Mouse (Mus musculus) stomach, embryonic 15.5 days (tissue): ENCODE measurements at regions not wholly inside any gene's neighbourhood (a gene's known extent, or its start where the extent isn't known, plus 50 kb on each side); places are given as distances from the start of the nearest gene placed in this dataset.
A peak's percentile ranks its signal among the peaks of the same experiment; 100 is the strongest.

Source experiments
- ATAC-seq: fragments of 200-750 bp; cut with Nextera tagmentation; 2 replicates; pipeline ENCODE4 v1.8.0; 2017; ENCODE audit warnings: low read depth, moderate number of reproducible peaks, moderate TSS enrichment; ENCODE audit not compliant: insufficient read depth, low FRiP score
- H3K27ac ChIP-seq: fragments of 300-500 bp; sonication (generic); 2 replicates; pipeline ENCODE4 v1.5.1; 2015; ENCODE audit warnings: mild to moderate bottlenecking, inconsistent platforms
- H3K27me3 ChIP-seq: fragments of 300-500 bp; sonication (generic); replicated peaks from 2 replicates; pipeline ENCODE4 v1.6.1; 2015; ENCODE audit warnings: inconsistent platforms
- H3K36me3 ChIP-seq: fragments of 300-500 bp; sonication (generic); 2 replicates; pipeline ENCODE4 v1.6.1; 2015; ENCODE audit warnings: inconsistent platforms
- H3K4me1 ChIP-seq: fragments of 300-500 bp; sonication (generic); 2 replicates; pipeline ENCODE4 v1.6.1; 2015; ENCODE audit warnings: inconsistent platforms
- H3K4me2 ChIP-seq: fragments of 300-500 bp; sonication (generic); 2 replicates; pipeline ENCODE4 v1.6.1; 2015; ENCODE audit warnings: mild to moderate bottlenecking, inconsistent platforms
- H3K4me3 ChIP-seq: fragments of 300-500 bp; sonication (generic); replicated peaks from 2 replicates; pipeline ENCODE4 v1.5.1; 2015; ENCODE audit warnings: inconsistent platforms
- H3K9ac ChIP-seq: fragments of 300-500 bp; sonication (generic); 2 replicates; pipeline ENCODE4 v1.6.1; 2015; ENCODE audit warnings: inconsistent platforms
- H3K9me3 ChIP-seq: fragments of 300-500 bp; sonication (generic); 2 replicates; pipeline ENCODE4 v1.6.1; 2016; ENCODE audit warnings: inconsistent platforms
- WGBS: fragments of 180-500 bp; shearing (Covaris S2); methylation state at CpG from one replicate; pipeline ENCODE4 v1.1.7; 2015; 5-methylcytosine and 5-hydroxymethylcytosine counted together

DNA sequence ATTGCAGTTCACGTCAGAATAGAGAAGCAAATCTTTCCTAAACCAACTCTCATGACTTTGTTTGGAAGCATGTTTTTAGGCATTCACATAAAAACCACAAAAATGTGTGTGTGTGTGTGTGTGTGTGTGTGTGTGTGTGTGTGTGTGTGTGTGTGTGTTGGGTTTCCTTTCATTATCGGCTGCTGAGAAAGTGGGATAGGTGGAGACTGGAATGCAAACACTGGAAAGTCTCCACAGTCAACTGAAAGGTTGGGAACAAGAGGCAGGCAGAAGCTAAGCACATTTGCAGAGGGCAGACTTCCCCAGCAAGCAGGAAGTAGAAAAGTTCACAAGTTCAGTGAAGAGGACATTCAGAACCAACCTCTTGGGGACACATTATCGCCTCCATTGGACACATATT, 176.5 kb downstream of the Tmsb4x start:
- ATAC-seq = no peak; the same call in 1 of the 2 replicates
- Histone ChIP-seq H3K9ac (no peak overlapping the region), H3K27ac (peak overlapping the region; percentile 44; the same call in 1 of the 2 replicates)

DNA sequence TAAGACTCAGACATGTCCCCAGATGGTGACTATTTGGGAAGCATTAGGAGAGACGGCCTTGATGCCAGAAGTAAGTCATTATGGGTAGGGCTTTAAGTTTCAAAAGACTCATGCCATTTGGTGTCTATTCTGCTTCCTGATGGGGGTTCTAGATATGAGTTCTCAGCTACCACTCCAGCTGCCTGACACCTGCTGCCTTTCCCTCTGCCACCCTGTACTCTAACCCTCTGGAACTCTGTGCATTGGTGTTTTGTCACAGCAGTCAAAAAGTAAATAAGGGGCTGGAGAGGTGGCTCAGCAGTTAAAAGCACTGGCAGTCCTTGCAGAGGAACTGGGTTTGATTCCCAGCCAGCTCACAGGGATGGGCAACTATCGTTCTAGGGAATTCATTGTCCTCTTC, 177.6 kb downstream of the Tmsb4x start:
- Histone ChIP-seq H3K9me3 (no peaks in the 10 kb centered on the region), H3K4me3 (no peak overlapping the region), H3K27me3 (no peaks in the 10 kb centered on the region), H3K36me3 (no peaks in the 10 kb centered on the region), H3K4me2 (no peak overlapping the region), H3K9ac (no peak overlapping the region), H3K4me1 (no peaks in the 10 kb centered on the region), H3K27ac (no peak overlapping the region)
- 82% methylated on average over 2 of the region's 2 CpGs for WGBS
- ATAC-seq = no peak

More for the DNA sequence above, 176.5 kb downstream of the Tmsb4x start:
- H3K4me2 ChIP-seq = no peak overlapping the region
- no peak overlapping the region for H3K4me3 ChIP-seq
- 45% methylated on average over 3 of the region's 3 CpGs for WGBS
- H3K36me3 ChIP-seq = no peaks in the 10 kb centered on the region
- H3K27me3 ChIP-seq = no peaks in the 10 kb centered on the region
- no peaks in the 10 kb centered on the region for H3K9me3 ChIP-seq
- H3K4me1 ChIP-seq = no peaks in the 10 kb centered on the region

DNA sequence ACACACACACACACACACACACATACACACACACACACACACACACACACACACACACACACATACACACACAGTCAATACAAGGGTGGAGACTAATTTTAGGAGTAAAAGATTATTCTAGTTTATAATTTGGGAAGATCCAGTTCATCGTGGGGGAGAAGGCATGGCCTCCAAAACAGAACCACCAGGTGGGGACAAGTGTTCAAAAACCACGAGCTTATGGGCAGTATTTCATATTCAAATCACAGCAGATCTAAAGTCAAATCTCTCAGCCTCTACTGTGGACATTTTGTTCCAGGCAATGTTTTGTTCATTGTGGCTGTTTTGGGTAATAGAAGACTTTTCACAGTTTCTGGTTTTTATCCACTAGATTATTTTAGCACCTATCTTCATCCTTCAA, 193.5 kb downstream of the Tmsb4x start:
- Histone ChIP-seq H3K4me3 (no peak overlapping the region), H3K36me3 (no peaks in the 10 kb centered on the region), H3K4me2 (no peak overlapping the region), H3K27ac (no peak overlapping the region), H3K4me1 (no peaks in the 10 kb centered on the region), H3K9me3 (no peaks in the 10 kb centered on the region), H3K9ac (no peak overlapping the region), H3K27me3 (0 out of 2 replicates have a peak, but pooled peaks cover 3% of the 10 kb centered on the region)
- WGBS = 60% methylated on average over 2 of the region's 2 CpGs
- no peak for ATAC-seq

DNA sequence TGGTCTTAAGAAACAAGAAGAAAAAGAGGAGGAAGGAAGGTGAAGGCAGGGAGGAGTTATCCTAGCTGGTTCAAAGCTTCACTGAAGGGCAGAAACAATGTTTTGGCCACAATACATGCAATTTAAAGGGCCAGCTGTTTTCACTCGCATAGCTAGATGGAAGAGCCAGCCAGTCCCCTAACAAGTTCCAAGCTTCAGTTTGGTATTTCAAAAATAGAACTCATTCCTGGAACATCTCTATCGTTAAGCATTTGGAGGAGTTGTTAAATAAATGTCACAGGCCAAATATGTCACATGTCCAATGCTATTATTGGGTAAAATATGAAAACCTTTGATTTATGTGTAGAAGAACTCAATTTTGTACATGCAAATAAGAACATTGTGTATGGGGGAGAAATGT, 194.8 kb downstream of the Tmsb4x start:
- no peak overlapping the region for H3K4me3 ChIP-seq
- no peaks in the 10 kb centered on the region for H3K27me3 ChIP-seq
- ATAC-seq = no peak
- H3K27ac ChIP-seq = no peak overlapping the region
- WGBS = 52% methylated on average over 2 of the region's 2 CpGs
- H3K9ac ChIP-seq = no peak overlapping the region
- no peaks in the 10 kb centered on the region for H3K4me1 ChIP-seq
- no peaks in the 10 kb centered on the region for H3K9me3 ChIP-seq
- no peak overlapping the region for H3K4me2 ChIP-seq
- no peaks in the 10 kb centered on the region for H3K36me3 ChIP-seq

GRCm38 (mm10) chrX:167012891-167013290, 196.2 kb downstream of the Tmsb4x start:
- H3K4me3 ChIP-seq = no peak overlapping the region
- H3K4me2 ChIP-seq = no peak overlapping the region
- no peaks in the 10 kb centered on the region for H3K36me3 ChIP-seq
- ATAC-seq = no peak
- no peaks in the 10 kb centered on the region for H3K9me3 ChIP-seq
- no peaks in the 10 kb centered on the region for H3K4me1 ChIP-seq
- H3K9ac ChIP-seq = no peak overlapping the region
- H3K27ac ChIP-seq = no peak overlapping the region
- WGBS = 64% methylated on average over 4 of the region's 4 CpGs
- H3K27me3 ChIP-seq = no peaks in the 10 kb centered on the region

- peak; percentile 56 for ATAC-seq
- no peak overlapping the region for H3K4me3 ChIP-seq
- H3K27ac ChIP-seq = no peak overlapping the region
- H3K4me1 ChIP-seq = no peaks in the 10 kb centered on the region
- H3K27me3 ChIP-seq = no peaks in the 10 kb centered on the region
- H3K36me3 ChIP-seq = no peaks in the 10 kb centered on the region
- no peaks in the 10 kb centered on the region for H3K9me3 ChIP-seq
- H3K9ac ChIP-seq = no peak overlapping the region
- WGBS = 53% methylated on average over 1 of the region's 1 CpGs
- no peak overlapping the region for H3K4me2 ChIP-seq
These were observed 197.1 kb downstream of the Tmsb4x start for GRCm38 (mm10) chrX:167011977-167012542.

DNA sequence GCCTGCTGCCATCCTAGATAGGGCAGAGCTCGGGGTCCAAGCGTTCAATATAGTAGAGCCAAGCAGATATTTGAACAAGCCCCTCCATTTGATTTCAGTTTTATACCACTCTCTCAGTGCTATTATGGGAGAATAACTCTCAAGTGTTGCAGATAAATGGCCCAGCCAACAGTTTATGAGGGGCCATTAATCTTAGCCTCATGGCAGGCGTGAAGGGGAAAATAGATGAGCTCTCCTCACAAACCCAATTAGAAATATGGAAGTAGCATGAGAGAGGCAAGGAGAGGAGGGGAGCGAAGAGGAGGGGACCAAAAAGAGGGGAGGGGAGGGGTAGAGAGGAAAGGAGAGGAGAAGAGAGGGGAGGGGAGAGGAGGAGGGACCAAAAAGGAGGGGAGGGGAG, 213.3 kb downstream of the Tmsb4x start:
- ATAC-seq = no peak
- 70% methylated on average over 4 of the region's 4 CpGs for WGBS
- Histone ChIP-seq H3K4me1 (no peaks in the 10 kb centered on the region), H3K9me3 (no peaks in the 10 kb centered on the region), H3K9ac (no peak overlapping the region), H3K27me3 (no peaks in the 10 kb centered on the region), H3K4me2 (no peak overlapping the region), H3K36me3 (no peaks in the 10 kb centered on the region), H3K4me3 (no peak overlapping the region), H3K27ac (no peak overlapping the region)

DNA sequence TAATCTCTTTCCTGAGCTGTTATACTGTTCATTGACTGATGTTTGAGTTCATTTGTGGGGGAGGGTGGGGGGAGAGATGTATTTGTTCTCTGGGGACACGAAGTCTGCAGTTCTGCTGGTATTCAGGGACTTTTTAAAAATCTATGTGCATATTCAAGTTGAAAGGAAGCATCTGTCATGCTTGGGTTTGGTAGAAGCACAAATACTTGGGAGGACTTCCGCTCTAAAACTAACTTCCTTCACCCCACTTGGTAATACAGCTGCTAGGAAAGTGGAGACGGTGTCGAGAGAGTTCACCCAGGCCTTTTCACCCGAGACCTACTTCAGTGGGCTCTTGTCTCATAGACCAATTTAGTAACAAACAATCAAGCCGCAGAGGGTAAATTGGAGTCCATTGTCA, 228.1 kb downstream of the Tmsb4x start:
- 55% methylated on average over 6 of the region's 6 CpGs for WGBS
- no peak overlapping the region for H3K4me3 ChIP-seq
- no peaks in the 10 kb centered on the region for H3K36me3 ChIP-seq
- no peak overlapping the region for H3K9ac ChIP-seq
- H3K4me1 ChIP-seq = no peaks in the 10 kb centered on the region
- no peak for ATAC-seq
- no peaks in the 10 kb centered on the region for H3K9me3 ChIP-seq
- 0 out of 2 replicates have a peak, but pooled peaks cover 4% of the 10 kb centered on the region for H3K27me3 ChIP-seq
- H3K4me2 ChIP-seq = no peak overlapping the region
- peak overlapping the region; percentile 11; the same call in 1 of the 2 replicates for H3K27ac ChIP-seq

- WGBS = 72% methylated on average over 4 of the region's 4 CpGs
- no peak overlapping the region for H3K9ac ChIP-seq
- H3K36me3 ChIP-seq = no peaks in the 10 kb centered on the region
- H3K4me3 ChIP-seq = no peak overlapping the region
- no peaks in the 10 kb centered on the region for H3K4me1 ChIP-seq
- H3K9me3 ChIP-seq = no peaks in the 10 kb centered on the region
- H3K4me2 ChIP-seq = no peak overlapping the region
- 0 out of 2 replicates have a peak, but pooled peaks cover 4% of the 10 kb centered on the region for H3K27me3 ChIP-seq
- ATAC-seq = no peak
- H3K27ac ChIP-seq = no peak overlapping the region
These were observed 228.6 kb downstream of the Tmsb4x start for GRCm38 (mm10) chrX:166980504-166980903.

DNA sequence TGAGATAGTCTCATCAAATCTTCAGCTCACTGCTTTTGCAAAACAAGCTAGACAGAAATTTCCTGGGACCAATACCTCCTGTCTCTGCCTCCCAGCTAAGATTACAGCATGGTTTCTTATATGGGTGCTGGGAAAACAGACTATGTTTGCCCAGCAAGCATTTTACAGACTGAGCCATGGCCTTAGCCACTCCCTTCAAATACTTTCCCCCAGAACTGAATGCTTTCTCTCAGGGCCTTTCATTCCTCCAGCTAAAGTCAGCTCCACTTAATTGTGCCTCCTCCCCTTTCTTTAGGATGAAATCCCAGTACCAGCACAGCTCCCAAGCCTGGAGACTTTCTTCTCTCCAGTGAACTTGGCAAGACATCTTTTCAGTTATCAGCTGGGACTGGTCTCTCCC, 232.1 kb downstream of the Tmsb4x start:
- Histone ChIP-seq H3K9ac (no peak overlapping the region), H3K27me3 (no peaks in the 10 kb centered on the region), H3K9me3 (no peaks in the 10 kb centered on the region), H3K4me1 (no peaks in the 10 kb centered on the region), H3K4me2 (no peak overlapping the region), H3K36me3 (no peaks in the 10 kb centered on the region), H3K27ac (no peak overlapping the region), H3K4me3 (no peak overlapping the region)
- peak; percentile 50; the same call in 1 of the 2 replicates for ATAC-seq

- no peak overlapping the region for H3K27ac ChIP-seq
- H3K4me1 ChIP-seq = no peaks in the 10 kb centered on the region
- H3K9ac ChIP-seq = no peak overlapping the region
- no peaks in the 10 kb centered on the region for H3K9me3 ChIP-seq
- no peaks in the 10 kb centered on the region for H3K27me3 ChIP-seq
- H3K4me2 ChIP-seq = no peak overlapping the region
- no peaks in the 10 kb centered on the region for H3K36me3 ChIP-seq
- peak; percentile 75; the same call in 1 of the 2 replicates for ATAC-seq
- H3K4me3 ChIP-seq = no peak overlapping the region
- 15% methylated on average over 1 of the region's 1 CpGs for WGBS
These were observed 237.4 kb downstream of the Tmsb4x start for GRCm38 (mm10) chrX:166971721-166972120.

GRCm38 (mm10) chrX:166964656-166965582, 244.2 kb downstream of the Tmsb4x start:
- Histone ChIP-seq H3K4me3 (no peak overlapping the region), H3K4me2 (no peak overlapping the region), H3K4me1 (no peaks in the 10 kb centered on the region), H3K9me3 (no peaks in the 10 kb centered on the region), H3K36me3 (no peaks in the 10 kb centered on the region), H3K9ac (no peak overlapping the region), H3K27ac (no peak overlapping the region), H3K27me3 (no peaks in the 10 kb centered on the region)
- no peak for ATAC-seq
- WGBS = 80% methylated on average over 7 of the region's 7 CpGs
